Mouse (Mus musculus) heart, postnatal 14 days (tissue): ENCODE results near the gene Thada. TPM values are rescaled to one million over a fixed set of nuclear protein-coding genes. Genes with fewer than 3 reads are reported as not detected.

Experiments used
- DNase-seq, 2 experiments: peaks; one replicate each; pipeline ENCODE4 v3.0.0; 2021 to 2022
- intact Hi-C: fragments of 180-260 bp; cut with DNase I; formaldehyde crosslinking; loops from one replicate; pipeline ENCODE4 v1.15.1; 2025
- total RNA-seq, 2 experiments: library from RNA; stranded (reverse); gene quantifications; 2 replicates each; pipeline ENCODE4 v1.2.3; 2021

Thada gene
- total RNA-seq, 2 experiments from 2014 or later, result 9.1 to 10.1 TPM

DNA sequence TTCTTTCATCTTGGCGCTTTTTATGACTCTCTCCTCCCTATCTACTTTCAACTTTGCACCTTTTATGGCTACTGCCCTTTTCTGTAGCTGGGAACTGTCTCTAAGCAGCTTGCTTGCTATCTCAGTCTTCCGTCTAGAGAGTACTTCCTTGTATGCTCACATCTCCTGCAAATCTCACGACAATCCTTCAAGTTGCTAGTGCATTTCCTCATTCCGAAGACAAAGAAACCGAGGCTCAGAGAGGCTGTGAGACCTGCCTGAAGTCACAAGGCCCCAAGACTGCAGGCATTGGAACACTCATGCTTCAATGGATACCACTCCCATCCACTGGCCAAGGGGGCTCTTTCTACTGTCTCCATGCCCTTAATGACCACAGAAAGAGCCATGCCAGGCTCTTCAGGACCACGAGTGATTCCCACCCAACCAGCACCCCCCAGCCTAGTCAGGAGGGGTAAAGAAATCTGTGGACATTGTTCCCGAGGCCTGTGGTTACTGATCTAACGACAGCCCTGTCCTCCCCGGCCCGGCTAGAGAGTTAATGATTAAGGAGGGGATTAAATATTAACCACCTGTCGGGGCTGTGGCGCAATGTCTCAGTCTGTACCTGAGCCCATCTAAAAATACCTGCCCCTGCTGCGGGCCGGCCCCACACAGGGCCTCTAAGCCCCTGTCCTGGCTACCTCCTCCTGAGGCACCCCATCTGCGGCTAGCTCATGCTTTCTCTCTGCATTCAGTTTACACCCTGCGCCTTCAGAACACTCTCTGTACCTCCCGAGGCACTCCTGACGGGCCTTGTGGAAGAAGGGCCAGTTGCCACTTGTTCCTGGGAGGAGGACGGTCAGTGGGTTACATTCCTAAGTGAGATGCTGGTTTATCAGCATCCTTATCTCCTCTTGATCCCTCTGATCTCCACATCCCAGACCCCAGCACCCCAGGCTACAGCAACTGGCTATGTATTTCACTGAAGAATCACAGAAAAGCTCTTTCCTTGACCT, 309.0 kb downstream of the Thada start:
- intact Hi-C loops, result no loop called here
- DNase-seq, result peak in 1 of 2 experiments; percentile 1

- intact Hi-C loops, result no loop called here
- no peak for DNase-seq
Measured at GRCm38 (mm10) chr17:84156227-84156573, 309.8 kb downstream of the Thada start.

- no peak for DNase-seq
- intact Hi-C loops, result no loop called here
Measured at GRCm38 (mm10) chr17:84155516-84156226, 310.3 kb downstream of the Thada start.

- intact Hi-C loops, result no loop called here
- no peak for DNase-seq
Measured at GRCm38 (mm10) chr17:84155029-84155338, 311.0 kb downstream of the Thada start.

- intact Hi-C loops, result no loop called here
- no peak for DNase-seq
Measured at GRCm38 (mm10) chr17:84154302-84155028, 311.5 kb downstream of the Thada start.

DNA sequence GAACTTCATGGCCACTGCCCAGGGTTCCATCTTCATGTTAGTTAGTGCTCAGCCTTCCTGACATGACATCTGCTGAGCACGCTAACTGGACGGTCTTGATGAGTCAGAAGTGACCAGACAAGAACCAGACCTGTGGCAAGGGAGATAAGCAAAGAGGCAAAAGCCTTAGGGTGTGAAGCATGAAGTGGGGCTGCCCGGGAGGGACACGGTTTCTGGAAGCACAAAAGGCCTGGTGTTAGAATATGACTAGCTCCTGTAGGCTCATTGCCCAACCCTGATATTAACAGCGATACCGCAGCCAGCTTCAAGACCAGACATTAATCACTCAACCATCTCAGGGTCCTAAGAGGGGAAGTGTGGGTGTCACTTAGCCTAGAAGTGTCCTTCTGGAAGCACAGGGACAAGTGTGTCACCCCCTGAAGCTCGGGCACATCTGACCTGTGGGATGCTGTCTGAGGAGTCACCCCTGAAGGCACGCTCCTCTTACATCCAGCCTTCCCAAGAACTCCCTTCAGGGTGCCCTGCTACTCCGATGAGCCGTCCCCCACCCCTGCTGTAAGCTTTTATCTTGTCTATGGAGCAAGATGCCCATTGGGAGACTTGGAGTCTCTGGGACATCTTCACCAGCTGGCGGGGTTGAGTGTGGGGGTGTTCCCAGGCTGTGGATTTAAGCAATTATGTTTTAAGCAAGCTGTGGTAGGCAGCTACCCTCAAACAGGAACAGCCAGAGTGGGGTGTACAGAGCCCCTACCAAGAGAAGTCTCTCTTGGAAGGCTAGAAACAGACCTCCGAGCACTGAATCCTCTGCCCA, 312.8 kb downstream of the Thada start:
- no peak for DNase-seq
- intact Hi-C loops, result no loop called here

DNA sequence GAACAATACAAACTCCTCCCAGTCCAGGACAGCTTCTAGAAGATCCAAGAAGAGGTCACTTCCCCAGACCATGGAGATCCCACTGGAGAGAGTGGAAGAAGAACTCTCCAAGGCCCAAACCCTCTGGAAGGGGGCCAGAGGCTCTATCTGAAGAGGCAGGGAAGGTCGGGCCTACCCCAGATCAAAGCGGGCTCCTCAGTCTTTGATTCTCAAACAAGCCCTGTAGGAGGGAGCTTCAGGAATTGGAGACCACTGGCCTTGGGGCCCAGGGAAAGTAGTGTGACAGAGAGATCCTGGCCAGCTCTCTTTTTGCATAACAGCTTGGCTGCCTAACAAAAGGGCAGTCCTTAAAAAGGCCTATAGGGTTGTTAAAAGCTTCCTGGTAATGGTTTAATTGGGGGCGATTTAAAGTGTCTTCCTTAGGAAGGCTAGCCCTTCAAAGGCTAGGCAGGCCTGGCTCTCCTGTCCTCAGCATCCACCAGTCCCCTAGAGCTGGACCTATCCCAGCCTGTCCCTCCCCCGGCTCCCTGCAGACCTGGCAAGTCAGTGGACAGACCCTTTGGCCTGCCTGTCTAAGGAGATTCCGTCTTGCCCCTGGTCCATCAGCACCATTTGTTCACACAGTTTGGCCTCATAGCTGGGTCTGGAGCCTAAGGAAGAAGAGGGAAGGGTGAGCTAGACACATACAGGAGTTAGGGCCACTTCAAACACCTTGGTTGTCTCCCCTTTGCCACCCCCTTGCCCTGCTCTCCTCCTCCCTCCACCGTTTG, 313.6 kb downstream of the Thada start:
- no peak for DNase-seq

DNA sequence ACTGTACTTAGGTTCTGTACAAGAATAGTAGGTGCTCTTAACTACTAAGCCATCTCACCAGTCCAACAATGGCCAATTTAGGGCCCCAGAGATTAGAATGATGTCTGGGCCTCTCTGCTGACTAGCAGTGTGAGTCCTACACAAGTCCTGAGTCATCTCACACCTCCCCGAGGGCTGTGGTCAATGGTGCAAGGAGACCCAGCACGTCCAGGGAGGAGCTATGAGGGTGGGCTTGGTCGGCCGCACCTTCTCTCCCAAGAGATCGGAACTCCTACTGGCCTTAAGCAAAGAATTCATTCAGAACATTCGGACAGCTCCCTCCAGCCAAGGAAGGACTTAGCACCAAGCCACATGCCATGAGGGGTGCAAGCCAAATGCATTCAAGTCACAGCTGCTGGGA, 314.7 kb downstream of the Thada start:
- no peak for DNase-seq
- intact Hi-C loops, result no loop called here

More for the DNA sequence above, 313.6 kb downstream of the Thada start:
- intact Hi-C loops, result no loop called here

DNA sequence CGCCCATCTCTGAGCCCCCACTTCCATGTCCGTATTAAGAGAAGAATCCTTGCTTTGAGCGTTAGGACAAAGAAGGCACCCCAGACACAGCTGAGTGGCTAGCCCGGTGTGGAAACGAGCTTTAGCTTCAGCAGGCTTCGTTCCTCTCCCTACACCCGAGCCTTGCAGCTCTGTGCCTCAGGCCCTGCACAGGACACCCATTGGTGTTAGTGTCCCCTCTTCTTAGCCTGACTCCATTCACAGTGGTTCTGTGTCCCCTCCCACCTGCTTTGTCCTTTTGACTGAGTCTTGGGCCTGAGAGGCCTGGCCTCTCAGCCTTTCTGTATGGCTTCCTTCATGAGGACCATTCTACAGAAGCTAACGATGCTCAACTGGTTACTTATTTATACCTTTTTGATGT, 315.7 kb downstream of the Thada start:
- no peak for DNase-seq
- intact Hi-C loops, result no loop called here

DNA sequence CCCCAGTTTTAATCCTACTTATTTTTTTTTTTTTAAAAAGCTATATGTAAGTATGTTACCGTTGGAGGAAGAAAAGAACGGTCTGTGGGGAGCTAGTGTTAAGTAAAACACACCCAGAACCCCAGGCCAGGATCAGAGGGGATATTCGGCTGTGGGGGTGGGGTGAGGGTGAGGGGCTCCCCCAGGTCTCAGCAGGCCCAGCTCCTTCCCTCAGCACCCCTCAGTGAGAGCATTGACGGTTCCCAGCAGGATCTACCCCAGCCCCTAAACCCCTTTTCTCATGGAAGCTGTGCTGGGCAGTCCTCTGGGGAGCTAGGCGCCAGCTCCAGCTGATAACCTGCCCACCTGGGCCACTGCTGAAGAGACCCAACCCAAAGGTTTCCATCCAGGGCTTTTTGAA, 316.4 kb downstream of the Thada start:
- intact Hi-C loops, result loop anchor here (2.0 kb wide), 1 partner anchor 31 kb away; no protein-coding TSS in a partner anchor
- DNase-seq, result no peak

DNA sequence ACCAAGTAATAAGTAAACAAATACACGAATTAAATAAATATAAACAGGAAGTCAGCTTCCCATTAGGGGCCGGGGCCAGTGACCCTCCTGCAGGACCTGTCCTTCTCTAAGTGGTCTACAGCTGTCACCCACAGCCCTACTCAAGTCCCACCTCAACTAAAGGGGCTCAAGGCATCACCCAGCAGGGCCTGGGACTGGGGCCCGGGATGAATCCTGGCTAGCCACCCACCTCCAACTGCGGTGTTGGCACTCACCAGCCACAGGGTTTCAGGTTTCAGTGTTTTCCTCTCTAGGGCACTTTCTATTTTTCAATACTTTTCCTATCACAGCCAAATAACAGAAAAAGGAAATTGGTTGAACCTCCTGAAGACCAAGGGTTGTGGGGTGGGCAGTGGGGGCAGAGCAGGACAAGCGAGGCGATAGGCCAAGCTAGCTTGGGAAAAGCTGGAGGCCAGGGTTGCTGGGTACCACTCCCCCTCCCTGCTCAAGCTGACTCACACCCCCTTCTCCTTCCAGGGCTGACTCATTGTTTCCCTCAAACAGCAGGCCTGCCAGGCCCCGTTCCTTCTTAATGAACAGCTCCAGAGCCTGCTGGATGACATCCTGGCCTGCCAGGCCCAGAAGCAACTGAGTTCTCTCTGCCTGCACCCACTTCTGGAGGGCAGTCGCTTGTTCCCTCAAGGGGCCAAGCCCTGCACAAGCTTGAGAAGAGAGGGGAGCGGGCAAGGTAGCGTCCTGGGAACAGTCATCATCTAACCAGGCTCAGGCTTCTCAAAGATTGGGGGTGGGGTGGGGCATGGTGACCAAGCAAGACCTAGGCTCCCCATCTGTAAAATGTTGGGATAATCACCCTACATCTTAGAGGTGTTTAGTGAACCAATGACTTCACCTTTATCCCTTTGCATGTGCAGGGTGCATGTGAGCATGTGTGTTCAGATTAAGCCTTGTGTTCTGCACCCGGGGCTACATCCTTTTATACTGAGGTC, 317.2 kb downstream of the Thada start:
- intact Hi-C loops, result loop anchor here (2.0 kb wide), 1 partner anchor 32 kb away; no protein-coding TSS in a partner anchor
- peak; percentile 79 to 81 for DNase-seq

- intact Hi-C loops, result loop anchor here (2.0 kb wide), 1 partner anchor 33 kb away; no protein-coding TSS in a partner anchor
Measured at GRCm38 (mm10) chr17:84147183-84148108, 318.6 kb downstream of the Thada start.

GRCm38 (mm10) chr17:84146458-84147182, 319.4 kb downstream of the Thada start:
- DNase-seq, result no peak
- intact Hi-C loops, result no loop called here

More at GRCm38 (mm10) chr17:84147183-84148108, 318.6 kb downstream of the Thada start:
- DNase-seq, result no peak

DNA sequence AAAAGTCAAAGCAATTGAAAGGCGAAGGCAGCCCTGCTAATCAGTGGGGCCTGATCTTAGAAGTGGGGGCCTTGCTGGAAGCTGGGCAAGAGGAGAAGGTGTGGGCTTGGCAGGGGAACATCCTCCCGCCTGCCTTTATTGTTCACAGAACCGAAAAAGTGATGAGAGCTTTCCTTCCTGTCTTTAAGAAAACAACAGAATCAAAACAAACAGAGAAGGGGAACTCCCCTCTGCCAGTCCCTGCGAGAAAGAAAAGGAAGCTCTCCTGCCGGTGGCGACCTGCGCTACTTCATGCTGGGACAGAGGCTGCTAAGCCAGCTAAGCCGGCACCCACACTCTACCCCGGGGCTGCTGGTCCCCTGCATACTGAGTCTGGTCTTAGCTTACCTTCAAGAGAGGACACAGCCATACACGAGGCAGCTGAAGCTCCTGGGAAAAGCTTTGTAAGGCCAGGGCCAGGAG, 320.1 kb downstream of the Thada start:
- peak in 1 of 2 experiments; percentile 49 for DNase-seq
- intact Hi-C loops, result loop anchor here (2.0 kb wide), 1 partner anchor 41 kb away; the partner anchor contains the start of gene Zfp36l2

DNA sequence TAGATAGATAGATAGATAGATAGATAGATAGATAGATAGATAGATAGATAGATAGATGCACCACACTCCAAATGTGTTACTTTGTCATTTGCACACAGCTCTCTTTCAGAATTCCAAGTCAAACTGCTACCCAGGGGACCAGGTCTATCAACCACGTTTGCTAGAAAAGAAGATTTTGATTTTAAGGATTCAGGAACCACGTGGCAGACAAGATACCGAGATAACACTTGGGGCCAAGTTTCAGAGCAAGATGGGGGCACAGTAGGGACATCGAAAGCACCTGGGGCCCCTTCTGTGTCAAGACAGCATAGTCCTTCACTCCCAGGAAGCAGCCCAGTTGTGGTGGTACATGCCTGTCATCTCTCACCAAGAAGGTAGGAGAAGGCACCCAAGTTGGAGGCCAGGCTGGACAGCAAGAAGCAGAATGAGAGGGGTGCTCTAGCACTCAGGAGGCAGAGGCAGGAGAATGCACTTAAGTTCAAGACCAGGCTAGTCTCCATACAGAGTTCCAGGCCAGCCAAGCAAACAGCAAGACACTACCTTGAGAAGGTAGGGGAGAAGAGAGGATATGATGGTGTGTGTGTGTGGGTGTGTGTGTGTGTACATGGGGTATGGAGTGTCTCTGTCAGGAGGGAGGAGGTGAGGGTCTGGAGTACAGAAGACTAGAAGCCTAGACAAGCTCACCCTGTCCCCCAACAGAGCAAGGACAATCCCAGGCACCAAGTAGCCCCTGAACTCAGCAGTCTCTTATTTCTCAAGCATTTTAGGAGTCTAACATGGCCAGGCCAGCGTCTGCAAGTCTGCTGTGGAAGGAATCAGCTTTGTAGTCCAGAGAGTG, 321.0 kb downstream of the Thada start:
- intact Hi-C loops, result loop anchor here (2.0 kb wide), 1 partner anchor 42 kb away; the partner anchor contains the start of gene Zfp36l2
- DNase-seq, result no peak
